Mouse (Mus musculus): ENCODE measurements around the gene Nradd. TPM values are rescaled to one million over a fixed set of nuclear protein-coding genes. Genes with fewer than 3 reads are reported as not detected.
A peak's percentile ranks its signal among the peaks of the same experiment; 100 is the strongest.

The Nradd gene
- polyA plus RNA-seq, 1 experiment from 2014 or later: 22.2 TPM

DNA sequence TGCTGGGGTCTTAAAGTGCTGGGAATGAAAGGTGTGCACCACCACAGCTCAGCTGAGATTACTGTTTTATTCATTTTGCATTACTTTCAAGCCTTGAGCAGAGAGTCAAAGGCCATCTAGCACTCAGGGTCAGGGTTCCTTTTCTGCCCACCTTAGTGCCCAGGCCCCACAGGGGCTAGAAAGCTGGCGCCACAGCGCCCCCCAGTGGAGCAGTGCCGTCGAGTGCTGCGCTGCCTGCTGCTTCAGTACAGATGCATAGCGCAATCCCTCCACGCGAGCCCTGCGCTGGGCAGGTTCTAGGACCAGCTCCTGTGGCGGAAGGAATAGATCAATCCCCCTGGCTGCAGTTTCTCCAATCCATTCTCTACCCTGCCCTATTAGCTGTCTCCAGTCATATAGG, 6.9 kb upstream of the Nradd start:
- peak overlapping the region; percentile 30; the same call in 1 of the 2 replicates for H3K9ac ChIP-seq (replicated peaks; ENCODE audit: low read length)
- H3K27ac ChIP-seq (replicated peaks; ENCODE audit: low read depth, low read length): no peak overlapping the region
- peak overlapping the region; percentile 22; the same call in 1 of the 2 replicates for H3K4me3 ChIP-seq (replicated peaks; ENCODE audit: low read depth, low read length)
- 6% methylated on average over 10 of the region's 10 CpGs for WGBS
- H3K9me3 ChIP-seq (ENCODE audit: control insufficient read depth, low read length): no peaks in the 10 kb centered on the region
- DNase-seq (peak; percentile 85), ATAC-seq (ENCODE audit: low FRiP score, low TSS enrichment) (no peak)
- H3K4me1 ChIP-seq (ENCODE audit: control insufficient read depth, insufficient read depth, low read length): no peaks in the 10 kb centered on the region
- H3K36me3 ChIP-seq (ENCODE audit: control insufficient read depth, insufficient read depth, low read length): 0 out of 2 replicates have a peak, but pooled peaks cover 7% of the 10 kb centered on the region
- peak overlapping the region; percentile 53 for H3K4me2 ChIP-seq (ENCODE audit: low read length)
- 0 out of 2 replicates have a peak, but pooled peaks cover 3% of the 10 kb centered on the region for H3K27me3 ChIP-seq (ENCODE audit: control insufficient read depth, insufficient read depth, low read length)

DNA sequence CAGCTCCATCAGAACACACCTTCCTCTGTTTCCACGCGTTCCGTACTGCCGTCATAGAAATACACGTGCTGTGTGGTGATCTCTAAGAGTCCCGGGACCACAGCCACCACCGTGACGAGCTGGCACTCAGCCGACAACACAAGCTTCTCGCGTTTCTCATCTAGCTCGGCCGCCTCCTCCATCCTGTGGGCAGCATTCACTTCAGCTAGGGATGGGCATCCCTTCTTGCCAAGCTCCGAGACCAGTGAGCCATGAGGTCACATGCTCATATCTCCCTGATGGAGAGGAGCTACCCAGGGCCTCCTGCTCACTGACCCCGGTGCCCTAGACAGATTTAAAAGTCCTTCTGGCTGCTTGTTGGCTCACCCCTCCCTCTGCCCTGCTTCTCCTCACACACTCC, 5.9 kb upstream of the Nradd start:
- DNase-seq (no peak), ATAC-seq (ENCODE audit: low FRiP score, low TSS enrichment) (no peak)
- WGBS: 89% methylated on average over 15 of the region's 15 CpGs
- H3K27me3 ChIP-seq (ENCODE audit: control insufficient read depth, insufficient read depth, low read length): 0 out of 2 replicates have a peak, but pooled peaks cover 3% of the 10 kb centered on the region
- H3K4me3 ChIP-seq (replicated peaks; ENCODE audit: low read depth, low read length): no peak overlapping the region
- H3K4me2 ChIP-seq (ENCODE audit: low read length): no peak overlapping the region
- H3K4me1 ChIP-seq (ENCODE audit: control insufficient read depth, insufficient read depth, low read length): no peaks in the 10 kb centered on the region
- no peaks in the 10 kb centered on the region for H3K9me3 ChIP-seq (ENCODE audit: control insufficient read depth, low read length)
- H3K36me3 ChIP-seq (ENCODE audit: control insufficient read depth, insufficient read depth, low read length): 0 out of 2 replicates have a peak, but pooled peaks cover 7% of the 10 kb centered on the region
- no peak overlapping the region for H3K27ac ChIP-seq (replicated peaks; ENCODE audit: low read depth, low read length)
- no peak overlapping the region for H3K9ac ChIP-seq (replicated peaks; ENCODE audit: low read length)

- peaks cover 20% of the 10 kb centered on the region; the same call in 1 of the 2 replicates for H3K36me3 ChIP-seq (ENCODE audit: control insufficient read depth, insufficient read depth, low read length)
- 67% methylated on average over 11 of the region's 11 CpGs for WGBS
- H3K27ac ChIP-seq (replicated peaks; ENCODE audit: low read depth, low read length): peak overlapping the region; percentile 86
- peak overlapping the region; percentile 68 for H3K9ac ChIP-seq (replicated peaks; ENCODE audit: low read length)
- H3K9me3 ChIP-seq (ENCODE audit: control insufficient read depth, low read length): no peaks in the 10 kb centered on the region
- H3K27me3 ChIP-seq (ENCODE audit: control insufficient read depth, insufficient read depth, low read length): no peaks in the 10 kb centered on the region
- DNase-seq (no peak), ATAC-seq (ENCODE audit: low FRiP score, low TSS enrichment) (no peak)
- peak overlapping the region; percentile 46 for H3K4me3 ChIP-seq (replicated peaks; ENCODE audit: low read depth, low read length)
- peak overlapping the region; percentile 99 for H3K4me2 ChIP-seq (ENCODE audit: low read length)
- peaks cover 11% of the 10 kb centered on the region for H3K4me1 ChIP-seq (ENCODE audit: control insufficient read depth, insufficient read depth, low read length)
Observed at GRCm38 (mm10) chr9:110625350-110625908, 1.2 kb upstream of the Nradd start.

DNA sequence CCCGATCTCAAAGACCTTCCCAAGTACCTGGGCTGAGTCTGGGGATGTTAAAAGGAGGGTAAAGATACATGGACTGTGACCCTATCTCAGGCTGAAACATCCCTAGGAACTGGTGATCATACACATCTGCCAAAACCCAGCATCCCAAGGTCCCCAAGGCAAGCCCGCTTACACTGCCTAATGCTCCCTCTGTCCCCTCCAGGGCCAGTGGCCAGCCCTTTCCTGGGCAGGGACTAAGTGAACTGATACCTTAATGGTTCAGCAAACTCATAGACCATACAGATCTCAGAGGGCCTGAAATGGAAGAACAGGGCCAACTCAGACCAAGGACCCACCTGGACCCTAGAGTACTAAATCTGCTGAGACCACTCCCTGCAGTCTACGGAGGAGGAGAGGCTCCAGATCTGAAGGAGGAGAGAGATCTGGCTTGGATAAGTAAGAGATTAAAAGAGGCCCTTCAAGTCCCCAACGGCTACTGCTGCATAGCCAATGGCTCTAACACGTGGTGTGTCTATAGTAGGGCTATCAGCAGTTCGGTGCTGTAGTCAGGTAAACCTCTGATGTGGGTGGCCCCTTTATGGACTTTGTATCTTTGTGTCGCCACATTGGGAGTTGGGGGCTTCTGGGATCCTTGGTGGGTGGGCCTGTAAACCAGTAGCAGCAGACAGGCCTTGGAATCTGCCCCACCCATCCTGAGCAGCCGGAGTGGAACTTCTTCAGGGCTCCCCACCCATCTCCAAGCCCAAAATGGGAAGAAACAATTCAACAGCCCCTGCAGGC, 646 bp downstream of the Nradd start:
- Histone ChIP-seq H3K27ac (replicated peaks; ENCODE audit: low read depth, low read length) (peak overlapping the region; percentile 86), H3K4me1 (ENCODE audit: control insufficient read depth, insufficient read depth, low read length) (peaks cover 11% of the 10 kb centered on the region), H3K4me2 (ENCODE audit: low read length) (peak overlapping the region; percentile 99), H3K27me3 (ENCODE audit: control insufficient read depth, insufficient read depth, low read length) (no peaks in the 10 kb centered on the region), H3K9me3 (ENCODE audit: control insufficient read depth, low read length) (no peaks in the 10 kb centered on the region), H3K9ac (replicated peaks; ENCODE audit: low read length) (peak overlapping the region; percentile 68), H3K36me3 (ENCODE audit: control insufficient read depth, insufficient read depth, low read length) (peaks cover 37% of the 10 kb centered on the region), H3K4me3 (replicated peaks; ENCODE audit: low read depth, low read length) (peak overlapping the region; percentile 46)
- DNase-seq (peak; percentile 7), ATAC-seq (ENCODE audit: low FRiP score, low TSS enrichment) (no peak)
- WGBS: 36% methylated on average over 8 of the region's 8 CpGs

- Histone ChIP-seq H3K4me3 (replicated peaks; ENCODE audit: low read depth, low read length) (no peak overlapping the region), H3K4me1 (ENCODE audit: control insufficient read depth, insufficient read depth, low read length) (peaks cover 11% of the 10 kb centered on the region), H3K27ac (replicated peaks; ENCODE audit: low read depth, low read length) (no peak overlapping the region), H3K4me2 (ENCODE audit: low read length) (no peak overlapping the region), H3K9ac (replicated peaks; ENCODE audit: low read length) (no peak overlapping the region), H3K27me3 (ENCODE audit: control insufficient read depth, insufficient read depth, low read length) (no peaks in the 10 kb centered on the region), H3K9me3 (ENCODE audit: control insufficient read depth, low read length) (no peaks in the 10 kb centered on the region), H3K36me3 (ENCODE audit: control insufficient read depth, insufficient read depth, low read length) (peaks cover 39% of the 10 kb centered on the region)
- ATAC-seq (ENCODE audit: low FRiP score, low TSS enrichment) (no peak), DNase-seq (no peak)
- WGBS: 90% methylated on average over 12 of the region's 12 CpGs
Observed at GRCm38 (mm10) chr9:110622621-110623219, 1.5 kb downstream of the Nradd start.

GRCm38 (mm10) chr9:110620685-110621084, 3.6 kb downstream of the Nradd start:
- no peak for DNase-seq
- WGBS: 95% methylated on average over 7 of the region's 7 CpGs

DNA sequence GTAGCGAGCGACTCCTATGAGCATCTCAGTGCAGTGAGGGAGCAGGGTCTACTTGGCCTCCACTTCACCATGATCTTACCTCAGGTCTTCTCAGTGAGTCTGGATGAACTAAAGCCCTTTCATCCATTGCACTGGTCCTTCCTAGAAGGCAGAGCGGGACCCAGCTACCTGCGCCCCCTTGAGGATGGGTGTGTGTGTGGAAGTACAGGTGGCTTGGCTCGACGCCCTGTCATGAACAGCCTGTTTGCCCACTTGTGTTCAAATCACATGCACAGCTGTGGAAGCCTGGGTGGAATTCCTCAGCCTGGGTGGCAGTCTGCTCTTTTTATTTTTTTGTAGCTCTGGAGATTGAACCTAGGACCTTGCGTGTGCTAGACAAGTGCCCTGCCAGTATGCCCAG, 4.1 kb downstream of the Nradd start:
- H3K9me3 ChIP-seq (ENCODE audit: control insufficient read depth, low read length): no peaks in the 10 kb centered on the region

More at GRCm38 (mm10) chr9:110620685-110621084, 3.6 kb downstream of the Nradd start:
- Histone ChIP-seq H3K27me3 (ENCODE audit: control insufficient read depth, insufficient read depth, low read length) (no peaks in the 10 kb centered on the region), H3K4me2 (ENCODE audit: low read length) (no peak overlapping the region), H3K4me3 (replicated peaks; ENCODE audit: low read depth, low read length) (no peak overlapping the region), H3K9ac (replicated peaks; ENCODE audit: low read length) (no peak overlapping the region), H3K4me1 (ENCODE audit: control insufficient read depth, insufficient read depth, low read length) (peaks cover 11% of the 10 kb centered on the region), H3K27ac (replicated peaks; ENCODE audit: low read depth, low read length) (no peak overlapping the region), H3K36me3 (ENCODE audit: control insufficient read depth, insufficient read depth, low read length) (peaks cover 53% of the 10 kb centered on the region), H3K9me3 (ENCODE audit: control insufficient read depth, low read length) (no peaks in the 10 kb centered on the region)
- ATAC-seq (ENCODE audit: low FRiP score, low TSS enrichment): no peak

DNA sequence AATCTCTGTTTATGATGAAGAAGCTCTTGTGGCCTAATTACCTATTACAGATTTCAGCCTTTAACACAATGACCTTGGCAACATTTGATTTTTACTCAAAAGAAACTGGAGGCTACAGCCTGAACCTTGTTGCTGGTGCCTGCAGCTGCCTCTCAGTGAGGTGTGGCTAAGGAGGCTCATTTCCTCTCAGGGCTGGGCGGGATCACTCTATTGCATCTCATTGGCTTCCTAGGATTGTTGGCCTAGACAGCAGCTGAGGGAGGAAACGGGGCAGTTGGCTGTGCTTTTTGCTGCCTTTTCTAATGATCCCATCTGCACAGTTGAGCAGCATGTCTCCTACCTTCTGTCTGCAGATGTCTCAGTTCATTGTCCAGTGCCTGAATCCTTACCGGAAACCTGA, 7.2 kb downstream of the Nradd start:
- WGBS: 88% methylated on average over 3 of the region's 3 CpGs
- ATAC-seq (ENCODE audit: low FRiP score, low TSS enrichment) (no peak), DNase-seq (no peak)
- Histone ChIP-seq H3K27ac (replicated peaks; ENCODE audit: low read depth, low read length) (no peak overlapping the region), H3K4me3 (replicated peaks; ENCODE audit: low read depth, low read length) (no peak overlapping the region), H3K9me3 (ENCODE audit: control insufficient read depth, low read length) (no peaks in the 10 kb centered on the region), H3K36me3 (ENCODE audit: control insufficient read depth, insufficient read depth, low read length) (peaks cover 73% of the 10 kb centered on the region), H3K4me2 (ENCODE audit: low read length) (no peak overlapping the region), H3K27me3 (ENCODE audit: control insufficient read depth, insufficient read depth, low read length) (no peaks in the 10 kb centered on the region), H3K4me1 (ENCODE audit: control insufficient read depth, insufficient read depth, low read length) (no peaks in the 10 kb centered on the region), H3K9ac (replicated peaks; ENCODE audit: low read length) (no peak overlapping the region)

More for the DNA sequence above, 4.1 kb downstream of the Nradd start:
- Histone ChIP-seq H3K4me3 (replicated peaks; ENCODE audit: low read depth, low read length) (no peak overlapping the region), H3K4me2 (ENCODE audit: low read length) (no peak overlapping the region), H3K4me1 (ENCODE audit: control insufficient read depth, insufficient read depth, low read length) (peaks cover 11% of the 10 kb centered on the region), H3K36me3 (ENCODE audit: control insufficient read depth, insufficient read depth, low read length) (peaks cover 58% of the 10 kb centered on the region), H3K9ac (replicated peaks; ENCODE audit: low read length) (no peak overlapping the region), H3K27ac (replicated peaks; ENCODE audit: low read depth, low read length) (no peak overlapping the region), H3K27me3 (ENCODE audit: control insufficient read depth, insufficient read depth, low read length) (no peaks in the 10 kb centered on the region)
- no peak for ATAC-seq (ENCODE audit: low FRiP score, low TSS enrichment)
- DNase-seq: no peak
- 90% methylated on average over 7 of the region's 7 CpGs for WGBS
